Mouse (Mus musculus) C2C12 (cell line): ENCODE data around the gene Tmem178b.

ENCODE experiments used
- CTCF ChIP-seq: IDR thresholded peaks from one replicate; pipeline ENCODE4 v1.5.1; 2011; ENCODE audit not compliant: control insufficient read depth, insufficient read depth, insufficient read length
- MYOD1 ChIP-seq: IDR thresholded peaks from one replicate; pipeline ENCODE4 v1.6.1; 2011; ENCODE audit warnings: low read depth; ENCODE audit not compliant: control insufficient read depth, insufficient read length

DNA sequence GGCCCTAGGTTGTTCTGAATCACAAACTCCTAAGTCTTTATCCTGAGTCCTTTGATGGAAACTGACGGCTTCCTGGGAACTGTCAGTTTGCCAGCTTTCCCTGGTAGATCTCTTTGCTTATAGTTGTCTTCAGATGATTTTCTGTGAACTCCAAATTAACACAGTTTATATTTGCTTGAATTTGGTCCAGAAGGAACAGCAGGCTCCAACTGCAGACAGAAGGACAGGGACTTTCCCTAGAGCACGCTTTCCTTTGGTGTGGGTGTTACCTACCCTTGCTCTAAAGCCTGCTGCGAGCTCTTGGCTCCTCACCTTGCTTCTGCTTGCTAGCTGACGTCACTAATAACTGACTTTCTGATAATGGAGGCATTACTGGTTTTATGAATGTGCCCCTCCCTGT lies 105.9 kb downstream of the Tmem178b start:
- TF ChIP-seq CTCF (no peak), MYOD1 (no peak)
